Mouse (Mus musculus): ENCODE results near the gene Gm20538. TPM values are rescaled to one million over a fixed set of nuclear protein-coding genes. Genes with fewer than 3 reads are reported as not detected.
A peak's percentile ranks its signal among the peaks of the same experiment; 100 is the strongest.

Gm20538 gene
- total RNA-seq, 2 experiments from 2014 or later, result not detected

DNA sequence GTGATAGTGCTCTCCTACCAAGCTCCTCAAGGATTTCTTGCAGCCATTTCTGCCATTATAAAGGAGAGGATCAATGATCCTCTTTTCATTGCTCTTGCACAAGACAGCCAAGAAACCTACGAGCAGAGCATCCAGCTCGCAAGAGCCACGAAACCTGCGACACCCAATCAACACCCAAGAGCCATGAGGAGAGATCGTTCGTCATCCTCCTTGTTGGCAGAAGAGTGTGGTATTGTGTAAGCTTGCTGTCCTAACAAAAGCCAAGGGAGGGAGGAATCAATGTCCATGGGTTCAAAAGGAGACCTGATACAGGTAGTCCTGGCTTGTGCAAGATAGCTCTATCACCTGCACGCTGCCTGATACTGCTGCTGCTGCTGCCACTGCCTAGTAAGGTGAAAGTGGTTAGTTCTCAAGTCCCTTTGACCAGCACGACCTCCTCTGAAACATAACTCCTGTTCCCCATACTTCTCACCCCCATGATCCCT lies 9.9 kb downstream of the Gm20538 start:
- no peak for DNase-seq (ENCODE audit: low spot score in 2 of 2)
- intact Hi-C loops (cut with DNase I), result loop anchor here (5.0 kb wide), 1 partner anchor 380 kb away; no protein-coding TSS in a partner anchor

DNA sequence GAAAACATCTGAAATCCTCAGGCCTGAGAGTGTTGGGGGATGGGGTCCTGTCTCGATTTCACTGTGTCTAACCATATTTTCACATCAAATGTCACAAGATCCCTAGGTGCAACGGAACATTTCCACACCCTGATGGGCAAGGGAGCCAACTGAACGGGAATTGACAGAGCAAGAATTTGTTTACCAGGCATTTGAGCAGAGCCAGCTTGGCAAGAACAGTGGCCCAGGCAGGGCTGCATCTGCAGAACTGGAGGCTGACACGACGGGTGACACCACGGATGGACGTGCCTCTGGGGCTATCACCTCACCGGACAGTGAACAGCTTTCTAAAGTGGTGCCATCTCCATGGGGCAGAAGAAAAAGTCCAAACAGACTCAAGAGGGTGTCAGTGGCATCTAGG lies 15.2 kb downstream of the Gm20538 start:
- intact Hi-C loops (cut with DNase I), result no loop called here
- no peak for DNase-seq (ENCODE audit: low spot score in 2 of 2)

DNA sequence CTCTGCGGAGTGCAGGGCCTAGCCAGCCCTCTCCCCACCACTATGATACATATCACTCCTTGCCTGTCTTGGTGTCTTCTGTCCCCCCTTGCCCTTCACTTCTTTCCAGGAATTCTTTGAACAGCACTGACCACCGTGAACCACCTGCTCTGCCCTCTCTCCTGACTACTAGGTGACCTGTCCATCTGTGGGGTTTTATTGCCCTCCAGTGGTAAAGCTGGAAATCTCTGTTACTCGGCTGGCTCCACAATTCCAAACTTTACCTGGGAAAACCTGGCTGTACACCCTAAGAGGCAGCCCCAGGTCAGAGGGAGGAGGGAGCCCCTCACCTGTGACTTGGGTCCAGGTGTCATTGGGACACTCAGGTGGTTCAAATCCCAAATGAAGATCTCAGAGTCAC lies 17.3 kb downstream of the Gm20538 start:
- no peak for DNase-seq (ENCODE audit: low spot score in 2 of 2)
- intact Hi-C loops (cut with DNase I), result no loop called here

DNA sequence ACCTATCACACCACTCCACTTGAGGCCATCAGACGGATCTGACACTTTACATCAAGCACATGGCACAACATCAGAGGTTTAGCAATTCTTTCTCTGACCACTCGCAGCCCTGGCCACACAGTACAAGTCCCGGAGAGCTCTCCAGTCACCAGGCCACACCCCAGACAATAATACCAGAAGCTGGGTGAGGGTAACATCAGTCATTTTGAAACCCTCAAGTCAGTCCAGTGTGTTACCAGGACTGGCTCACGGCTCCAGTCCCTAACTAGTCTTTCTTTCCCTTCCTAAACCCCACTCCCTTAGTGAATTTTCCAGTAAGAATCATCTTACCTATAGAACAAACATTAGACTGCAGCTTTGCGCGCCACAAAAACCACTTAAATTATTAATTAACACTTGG lies 22.6 kb downstream of the Gm20538 start:
- no peak for DNase-seq (ENCODE audit: low spot score in 2 of 2)
- intact Hi-C loops (cut with DNase I), result no loop called here

DNA sequence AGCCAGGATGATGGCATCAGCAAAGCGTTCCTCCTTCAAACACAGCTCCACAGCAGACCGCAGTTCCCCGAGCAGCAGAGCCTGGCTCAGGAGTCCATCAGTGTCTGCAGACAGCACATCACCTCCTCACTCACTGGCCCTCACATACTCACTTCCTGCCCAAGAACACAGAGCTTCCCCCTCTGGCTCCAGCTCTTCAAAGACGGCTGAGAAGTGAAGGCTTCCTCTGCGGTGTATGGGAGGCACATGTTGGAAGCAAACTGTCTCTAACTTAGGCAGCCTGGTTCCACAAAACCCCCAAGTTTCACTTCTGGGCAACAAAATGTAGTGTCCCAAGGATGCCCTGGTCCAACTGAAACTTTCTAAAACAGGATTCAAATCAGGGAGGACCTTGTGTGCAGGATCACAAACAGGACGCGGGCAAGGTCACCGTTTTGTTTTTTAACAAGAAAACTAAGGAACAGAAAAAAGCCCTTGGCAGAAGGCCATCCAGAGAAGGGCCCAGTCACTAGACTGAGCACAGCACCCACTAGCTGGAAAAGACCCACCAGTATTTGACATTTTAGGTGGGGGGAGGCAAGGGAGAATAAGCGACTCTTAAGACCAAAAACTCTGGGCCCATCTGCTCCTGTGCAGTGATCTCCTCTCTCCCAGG lies 27.0 kb downstream of the Gm20538 start:
- no peak for DNase-seq (ENCODE audit: low spot score in 2 of 2)
- intact Hi-C loops (cut with DNase I), result no loop called here

DNA sequence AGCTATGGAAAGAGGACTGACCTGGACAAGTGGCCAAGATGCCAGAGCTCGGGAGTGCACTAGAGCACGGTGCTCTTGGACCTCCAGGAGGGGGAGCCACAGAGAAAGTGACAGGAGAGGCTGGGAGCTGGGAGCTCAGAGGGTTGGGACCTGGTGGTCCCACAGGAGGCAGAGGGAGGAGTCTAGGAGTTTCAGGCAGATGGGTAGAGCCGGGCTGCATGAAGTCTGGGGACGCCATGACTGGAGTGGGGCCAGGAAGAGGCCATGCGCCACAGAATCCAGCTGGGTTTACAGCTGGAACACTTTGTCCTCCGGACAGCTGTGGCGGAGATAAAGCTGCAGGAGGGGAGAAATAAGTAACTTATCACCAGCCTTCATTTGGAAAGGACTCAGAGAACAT lies 33.5 kb downstream of the Gm20538 start:
- no peak for DNase-seq (ENCODE audit: low spot score in 2 of 2)
- intact Hi-C loops (cut with DNase I), result no loop called here

DNA sequence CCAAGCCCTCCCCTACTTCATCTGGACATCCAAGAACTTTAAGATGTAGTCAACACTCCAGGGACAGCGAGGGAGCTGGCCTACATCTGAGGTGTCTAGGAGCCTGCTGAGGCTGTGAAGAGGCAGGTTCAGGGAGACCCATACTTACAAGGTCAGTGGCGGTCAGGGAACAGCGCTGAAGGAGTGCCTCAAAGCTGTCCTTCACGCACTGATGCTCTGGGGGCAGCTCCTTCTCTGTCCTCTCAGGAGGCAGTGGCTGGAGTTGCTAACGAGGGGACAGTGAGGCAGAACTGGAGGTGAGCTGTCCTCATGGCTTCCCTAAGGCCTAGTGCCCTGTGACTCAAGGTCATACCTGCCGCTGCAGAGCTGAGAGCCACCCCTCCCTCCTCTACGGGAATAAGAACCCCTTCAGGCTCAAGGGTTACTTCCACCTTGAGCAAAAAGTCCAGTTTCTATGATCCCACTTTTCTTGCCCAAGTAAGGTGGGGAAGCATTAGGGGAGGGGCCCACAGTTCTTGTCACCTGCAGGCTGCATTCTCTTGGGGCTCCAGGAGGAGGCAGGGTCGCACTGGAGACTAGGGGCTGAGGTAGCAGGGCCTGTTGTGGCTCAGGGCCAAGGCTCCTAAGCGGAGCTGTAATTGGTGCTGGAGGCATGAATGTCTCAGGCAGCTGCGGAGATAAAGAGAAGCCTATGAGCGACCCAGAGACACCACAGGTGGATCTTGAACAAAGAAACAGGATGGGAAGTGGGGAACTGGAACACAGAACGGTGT lies 34.4 kb downstream of the Gm20538 start:
- DNase-seq (ENCODE audit: low spot score in 2 of 2), result no peak
- intact Hi-C loops (cut with DNase I), result no loop called here

DNA sequence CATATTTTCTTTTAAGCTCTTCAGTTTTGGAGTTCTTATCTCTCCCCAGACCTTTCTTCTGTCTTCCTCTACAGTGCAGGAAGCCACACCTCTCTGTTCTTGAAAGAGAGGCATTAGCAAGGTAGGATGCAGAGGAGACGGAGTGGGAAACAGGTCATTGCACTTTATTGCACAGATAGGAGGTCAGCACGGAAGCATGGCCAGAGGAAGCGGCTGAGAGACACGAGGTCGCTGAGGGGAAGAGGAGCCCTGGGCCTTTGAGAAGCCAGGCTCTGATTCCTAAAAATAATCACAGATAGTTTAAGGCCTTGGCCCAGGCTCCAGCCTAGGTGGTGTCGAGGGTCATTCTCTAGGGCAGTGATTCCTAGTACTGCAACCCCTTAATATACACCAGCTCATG lies 36.9 kb downstream of the Gm20538 start:
- no peak for DNase-seq (ENCODE audit: low spot score in 2 of 2)
- intact Hi-C loops (cut with DNase I), result no loop called here

DNA sequence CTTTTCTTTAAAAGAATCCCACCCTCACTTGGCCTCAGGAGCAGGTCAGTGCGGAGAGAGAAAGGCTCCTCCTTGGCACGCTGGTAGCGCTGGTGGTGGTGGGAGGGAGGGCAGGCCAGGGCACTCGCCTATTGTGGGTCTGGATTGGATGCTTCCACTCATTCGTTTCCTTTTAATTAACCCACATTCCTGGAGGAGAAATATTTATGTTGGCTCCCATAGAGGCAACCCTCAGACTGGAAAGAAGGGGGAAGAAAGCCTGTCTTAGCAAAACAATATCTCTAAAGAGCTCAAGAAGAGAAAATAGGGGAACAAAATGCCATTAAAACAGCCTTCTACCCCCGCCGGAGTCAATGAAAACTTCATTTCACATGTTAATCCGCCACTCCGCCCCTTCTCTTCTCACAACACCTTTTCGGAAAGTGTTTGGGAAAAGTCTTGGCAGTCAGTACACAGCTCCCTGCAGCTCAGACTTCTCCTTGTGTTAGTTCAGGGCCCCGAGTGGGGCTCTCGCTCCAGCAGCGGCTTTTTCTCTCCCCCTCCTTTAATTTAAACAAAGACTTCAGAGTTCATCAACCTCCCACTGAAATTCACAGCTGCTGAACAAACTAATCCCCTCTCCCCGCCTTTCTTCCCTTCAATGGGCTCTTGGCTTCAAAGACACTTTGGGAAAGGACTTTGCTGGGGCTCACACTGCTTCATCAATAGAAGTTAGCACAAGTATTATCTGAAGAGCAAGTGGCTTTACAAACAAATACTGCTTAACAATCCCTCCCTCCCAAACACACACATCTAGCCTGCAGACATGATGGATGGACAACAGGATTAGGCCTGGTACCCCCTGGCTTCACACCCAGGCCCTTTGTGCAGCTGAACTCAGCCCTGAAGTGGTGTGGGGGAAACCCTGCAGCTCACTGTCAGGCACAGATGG lies 37.8 kb downstream of the Gm20538 start:
- intact Hi-C loops (cut with DNase I), result loop anchor here (5.0 kb wide), 1 partner anchor 723 kb away; the partner anchor contains the start of gene Lbx1
- DNase-seq (ENCODE audit: low spot score in 2 of 2), result no peak

DNA sequence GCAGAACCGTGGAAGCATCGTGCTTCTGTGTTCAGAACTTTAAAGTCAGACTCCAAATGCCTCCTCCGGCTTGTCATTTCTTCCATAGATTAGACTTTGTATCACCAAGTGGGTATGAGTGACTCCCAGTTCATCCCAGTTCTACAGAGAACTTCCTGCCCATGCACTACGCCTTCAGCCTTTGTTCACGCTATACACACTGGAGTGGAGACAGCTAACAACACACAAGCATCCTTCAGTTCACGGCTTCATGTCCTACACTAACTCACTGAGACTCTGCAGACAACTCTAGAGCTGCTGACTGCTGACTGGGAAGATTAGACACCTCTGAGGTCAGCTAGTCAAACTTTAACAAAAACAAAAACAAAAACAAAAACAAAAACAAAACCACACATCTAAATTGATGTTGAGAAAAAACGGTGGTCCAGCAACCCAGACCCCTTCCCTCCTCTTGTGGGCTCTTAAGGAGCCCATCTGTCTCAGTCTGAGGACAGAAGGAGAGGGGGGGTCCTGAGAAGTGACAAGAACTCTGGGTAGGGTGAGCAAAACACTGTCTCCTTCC lies 38.6 kb downstream of the Gm20538 start:
- intact Hi-C loops (cut with DNase I), result loop anchor here (5.0 kb wide), 1 partner anchor 723 kb away; the partner anchor contains the start of gene Lbx1
- DNase-seq (ENCODE audit: low spot score in 2 of 2), result no peak

DNA sequence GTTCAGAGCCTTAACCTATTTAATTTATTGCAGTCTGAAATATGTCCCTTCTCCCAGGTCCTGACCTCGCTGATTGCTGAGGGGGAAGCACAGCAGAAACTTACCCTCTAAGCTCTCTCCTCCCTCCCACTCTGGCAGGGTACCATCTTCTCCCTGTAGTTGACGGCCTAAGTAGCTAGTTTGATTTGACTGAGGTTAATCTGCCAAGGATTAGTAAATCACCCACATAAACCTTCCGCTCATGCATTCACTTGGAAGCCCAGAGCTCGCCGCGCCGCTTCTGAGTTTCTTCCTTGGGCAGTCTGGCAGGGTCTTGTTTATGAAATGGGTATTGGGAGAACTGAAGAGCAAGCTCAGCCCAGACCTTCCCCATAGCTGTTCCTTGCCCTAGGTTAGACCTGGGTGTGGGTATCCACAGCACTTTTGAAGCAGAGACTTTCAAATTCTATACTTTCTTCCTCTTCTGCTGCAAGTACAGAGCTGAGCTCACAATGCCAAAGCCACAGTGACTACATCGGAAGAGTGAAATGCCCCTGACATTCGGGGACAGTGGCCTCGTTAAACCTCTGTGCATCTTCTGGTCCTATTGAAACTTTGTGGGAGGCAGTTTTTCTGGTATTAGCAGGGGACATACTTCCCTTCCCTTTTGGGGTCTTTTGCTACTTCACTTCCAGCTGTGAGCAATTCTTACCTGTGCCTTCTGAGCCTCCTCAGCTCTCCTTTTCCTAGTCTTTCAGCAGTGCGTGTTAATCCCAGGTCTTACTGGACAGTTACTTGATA lies 39.4 kb downstream of the Gm20538 start:
- intact Hi-C loops (cut with DNase I), result loop anchor here (5.0 kb wide), 1 partner anchor 724 kb away; the partner anchor contains the start of gene Lbx1
- no peak for DNase-seq (ENCODE audit: low spot score in 2 of 2)

DNA sequence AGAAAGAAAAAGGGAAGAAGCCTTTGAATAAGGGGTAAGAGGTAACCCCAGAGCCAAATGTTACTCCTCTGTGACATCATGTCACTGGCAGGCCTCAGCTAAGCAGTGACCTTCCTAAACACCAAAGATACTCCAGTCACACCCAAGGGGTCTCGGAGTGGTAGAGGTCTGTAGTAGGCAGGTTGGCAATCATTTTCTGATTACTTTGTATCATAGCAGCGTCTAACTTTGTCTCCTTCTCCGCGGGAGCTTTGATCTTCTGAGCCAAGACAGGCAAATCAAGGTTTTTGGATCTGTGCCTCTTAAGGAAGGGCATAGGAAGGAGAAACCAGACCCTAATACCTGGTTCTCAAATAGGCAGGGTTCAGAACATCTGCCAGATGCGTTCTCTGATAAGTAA lies 40.0 kb downstream of the Gm20538 start:
- no peak for DNase-seq (ENCODE audit: low spot score in 2 of 2)
- intact Hi-C loops (cut with DNase I), result loop anchor here (5.0 kb wide), 1 partner anchor 725 kb away; the partner anchor contains the start of gene Lbx1

DNA sequence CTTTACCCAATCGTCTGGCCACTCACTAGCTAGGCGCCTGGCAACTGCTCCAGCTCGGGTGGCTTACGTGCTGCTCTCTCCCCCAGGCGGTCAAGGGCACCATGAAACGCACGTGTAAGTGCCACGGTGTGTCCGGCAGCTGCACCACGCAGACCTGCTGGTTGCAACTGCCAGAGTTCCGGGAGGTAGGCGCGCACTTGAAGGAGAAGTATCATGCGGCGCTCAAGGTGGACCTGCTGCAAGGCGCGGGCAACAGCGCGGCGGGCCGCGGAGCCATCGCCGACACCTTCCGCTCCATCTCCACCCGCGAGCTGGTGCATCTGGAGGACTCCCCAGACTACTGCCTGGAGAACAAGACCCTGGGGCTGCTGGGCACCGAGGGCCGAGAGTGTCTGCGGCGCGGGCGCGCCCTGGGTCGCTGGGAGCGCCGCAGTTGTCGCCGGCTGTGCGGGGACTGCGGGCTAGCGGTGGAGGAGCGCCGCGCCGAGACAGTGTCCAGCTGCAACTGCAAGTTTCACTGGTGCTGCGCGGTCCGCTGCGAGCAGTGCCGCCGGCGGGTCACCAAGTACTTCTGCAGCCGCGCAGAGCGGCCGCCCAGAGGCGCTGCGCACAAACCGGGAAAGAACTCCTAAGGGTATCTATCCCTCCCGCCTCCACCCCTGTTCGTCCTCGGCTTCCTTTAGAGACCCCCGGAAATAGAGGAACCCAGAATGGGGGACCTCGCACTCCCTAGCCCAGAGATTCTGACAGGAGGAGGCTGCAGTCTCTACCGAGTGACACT lies 41.0 kb downstream of the Gm20538 start:
- peak; percentile 8 to 32 for DNase-seq (ENCODE audit: low spot score in 2 of 2)
- intact Hi-C loops (cut with DNase I), result loop anchor here (5.0 kb wide), 1 partner anchor 726 kb away; the partner anchor contains the start of gene Lbx1

DNA sequence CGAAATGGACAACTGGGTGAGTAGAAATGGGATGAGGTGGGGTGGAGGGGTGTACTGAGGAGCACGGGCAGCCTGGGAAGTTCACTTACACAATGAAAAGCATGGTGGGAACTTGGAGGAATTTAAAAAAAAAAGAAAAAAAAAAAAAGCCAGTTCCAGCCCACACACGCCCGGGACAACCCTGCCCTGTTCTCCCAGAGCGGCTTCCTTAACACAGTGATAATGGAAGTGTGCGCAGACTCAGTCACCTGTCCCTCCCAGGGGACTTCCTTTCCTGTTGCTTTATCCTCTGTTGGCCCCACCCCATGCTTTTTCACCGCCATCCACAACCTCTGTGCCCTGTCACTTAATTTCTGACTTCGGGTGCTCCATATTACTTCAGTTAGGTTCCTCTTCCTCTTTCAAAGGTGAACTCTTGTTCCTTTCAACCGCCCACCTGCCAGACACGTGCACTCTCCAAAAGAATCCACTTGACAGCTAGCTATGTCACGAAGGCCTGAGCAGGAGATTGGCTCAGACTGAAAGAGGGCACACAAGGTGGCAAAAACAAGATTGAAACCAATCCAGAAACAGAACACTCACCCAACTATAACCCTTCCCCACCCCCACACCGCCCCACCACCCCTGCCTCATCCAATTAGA lies 42.0 kb downstream of the Gm20538 start:
- no peak for DNase-seq (ENCODE audit: low spot score in 2 of 2)
- intact Hi-C loops (cut with DNase I), result loop anchor here (5.0 kb wide), 1 partner anchor 727 kb away; the partner anchor contains the start of gene Lbx1

DNA sequence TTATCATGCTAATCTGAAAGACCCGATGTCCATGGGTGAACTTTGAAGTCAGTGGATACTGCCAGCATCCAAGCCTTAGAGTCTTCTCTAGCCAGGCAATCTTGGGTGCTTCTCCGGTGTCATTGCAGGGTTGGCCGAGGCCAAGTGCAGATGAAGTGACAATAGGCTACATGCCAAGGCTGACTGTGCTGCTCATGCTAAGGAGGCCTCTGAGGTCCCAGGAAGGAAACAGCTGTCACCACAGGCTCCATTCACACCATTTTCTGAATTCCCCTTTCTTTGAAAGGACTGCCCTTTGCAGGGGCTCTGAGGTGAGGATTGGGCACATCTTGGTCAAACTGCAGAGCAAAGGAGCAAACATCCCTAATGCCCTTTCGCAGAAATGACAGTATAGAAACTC lies 49.9 kb downstream of the Gm20538 start:
- intact Hi-C loops (cut with DNase I), result no loop called here
- no peak for DNase-seq (ENCODE audit: low spot score in 2 of 2)

DNA sequence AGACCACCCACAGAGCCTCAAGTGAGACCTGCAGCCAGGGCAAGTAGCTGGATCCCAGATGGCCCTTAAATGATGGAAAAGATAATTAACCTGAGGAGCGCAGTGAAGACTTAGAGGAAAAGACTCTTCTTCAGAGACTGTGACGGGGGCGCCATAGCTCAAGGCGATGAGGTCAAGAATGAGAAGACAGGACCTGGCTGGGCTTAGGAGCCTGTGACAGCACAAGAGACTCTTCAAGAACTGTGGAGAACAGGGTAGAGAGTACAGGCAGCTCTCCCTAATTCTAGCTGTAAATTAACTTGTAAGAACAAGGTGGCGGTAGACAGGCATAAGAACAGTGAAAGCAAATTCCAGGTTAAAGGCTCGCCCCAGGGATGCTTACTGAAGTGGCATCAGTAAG lies 50.7 kb downstream of the Gm20538 start:
- intact Hi-C loops (cut with DNase I), result no loop called here
- no peak for DNase-seq (ENCODE audit: low spot score in 2 of 2)

DNA sequence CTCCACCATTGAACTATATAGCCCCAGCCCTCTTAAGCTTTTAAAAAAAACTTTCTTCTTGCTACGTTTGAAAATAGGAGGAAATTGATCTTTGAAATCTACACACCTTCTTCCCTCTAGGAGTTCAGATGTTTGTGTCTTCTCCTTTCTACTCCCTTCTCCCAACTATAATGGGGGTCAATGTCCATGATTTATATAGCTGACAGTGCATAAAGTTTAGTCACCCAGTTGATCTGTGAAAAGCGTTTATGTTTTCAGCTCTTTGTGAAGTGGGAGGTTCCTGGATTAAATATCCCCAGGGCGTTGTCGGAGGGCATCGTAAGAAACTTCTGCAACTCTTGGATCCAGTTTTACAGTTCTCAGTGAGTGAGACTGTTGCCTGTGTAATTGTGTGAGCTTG lies 52.4 kb downstream of the Gm20538 start:
- intact Hi-C loops (cut with DNase I), result no loop called here
- DNase-seq (ENCODE audit: low spot score in 2 of 2), result no peak
